Mouse (Mus musculus): ENCODE measurements around the gene Apod.

Apod gene

DNA sequence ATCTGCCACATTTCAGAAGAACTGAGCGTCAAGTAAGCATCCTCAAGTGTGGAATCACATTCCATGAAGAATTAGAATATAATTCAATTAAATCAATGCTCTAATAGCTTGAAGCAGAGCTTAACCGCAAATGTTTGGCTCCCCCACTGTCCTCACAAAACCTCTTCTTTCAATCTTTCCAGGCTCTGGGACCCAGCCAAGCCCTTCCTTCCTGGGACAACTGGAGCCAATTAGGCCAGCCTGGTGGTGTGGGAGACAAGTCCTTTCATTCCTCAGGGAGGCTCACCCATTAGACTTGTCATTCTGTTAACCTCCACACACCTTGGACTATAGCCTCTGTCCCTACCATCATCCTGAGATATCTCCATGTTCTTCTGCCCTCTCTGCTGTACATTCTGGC is 32.6 kb downstream of the Apod start:
- DNase-seq (ENCODE audit: low spot score) = no peak

DNA sequence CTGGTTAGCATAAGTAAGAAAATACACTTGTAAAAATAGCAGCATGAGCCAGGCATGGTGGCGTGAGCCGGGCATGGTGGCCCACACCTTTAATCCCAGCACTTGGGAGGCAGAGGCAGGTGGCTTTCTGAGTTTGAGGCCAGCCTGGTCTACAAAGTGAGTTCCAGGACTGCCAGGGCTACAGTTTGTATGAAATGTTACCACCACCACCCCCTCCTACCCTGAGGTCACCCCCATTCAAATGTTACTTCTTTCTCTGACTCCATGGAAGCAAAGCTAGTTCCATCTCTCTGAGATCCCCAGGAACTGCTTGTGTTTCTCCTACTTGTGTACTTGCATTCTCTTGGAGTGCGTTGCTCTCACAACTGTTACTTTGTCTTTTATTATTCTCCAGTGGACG is 34.4 kb downstream of the Apod start:
- no peak for DNase-seq (ENCODE audit: low spot score)

DNA sequence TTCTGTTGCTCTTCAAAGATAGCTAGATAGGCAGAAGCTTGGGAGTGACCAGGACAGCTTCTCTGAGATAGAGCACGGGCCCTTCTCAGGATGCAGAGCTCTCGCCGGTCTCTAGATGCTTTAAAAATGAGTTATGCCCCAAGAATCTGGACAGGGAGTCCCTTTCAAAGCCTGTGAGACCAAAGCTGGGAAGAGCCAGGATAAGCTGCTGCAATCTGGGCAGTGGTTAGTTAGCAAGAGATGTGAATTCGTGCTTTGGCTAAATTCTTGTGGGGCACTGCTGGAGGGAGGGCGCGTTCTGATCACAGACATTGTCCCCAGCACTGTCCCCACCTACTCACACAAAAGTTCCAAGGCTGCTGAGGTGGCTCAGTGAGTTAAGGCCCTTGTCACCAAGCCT is 36.0 kb downstream of the Apod start:
- DNase-seq (ENCODE audit: low spot score) = no peak

DNA sequence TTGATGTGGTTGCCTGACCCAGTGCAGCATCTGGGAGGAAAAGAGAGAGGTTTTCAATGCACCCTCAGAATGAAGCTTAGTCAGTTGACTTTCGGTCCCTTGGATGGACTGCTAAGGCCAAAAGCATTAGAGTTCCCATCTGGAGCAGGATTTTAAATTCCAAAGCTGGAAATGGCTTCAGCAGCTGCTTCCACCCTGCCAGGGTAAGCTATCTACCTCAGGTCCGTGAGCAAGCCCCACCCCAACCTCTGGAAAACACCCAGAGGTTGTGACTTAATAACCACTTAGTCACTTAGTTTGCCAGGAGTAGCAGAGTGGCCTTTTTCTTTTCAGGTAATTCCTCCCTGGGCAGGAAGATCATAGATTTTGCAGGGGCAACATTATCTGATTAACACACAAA is 36.5 kb downstream of the Apod start:
- DNase-seq (ENCODE audit: low spot score) = no peak

DNA sequence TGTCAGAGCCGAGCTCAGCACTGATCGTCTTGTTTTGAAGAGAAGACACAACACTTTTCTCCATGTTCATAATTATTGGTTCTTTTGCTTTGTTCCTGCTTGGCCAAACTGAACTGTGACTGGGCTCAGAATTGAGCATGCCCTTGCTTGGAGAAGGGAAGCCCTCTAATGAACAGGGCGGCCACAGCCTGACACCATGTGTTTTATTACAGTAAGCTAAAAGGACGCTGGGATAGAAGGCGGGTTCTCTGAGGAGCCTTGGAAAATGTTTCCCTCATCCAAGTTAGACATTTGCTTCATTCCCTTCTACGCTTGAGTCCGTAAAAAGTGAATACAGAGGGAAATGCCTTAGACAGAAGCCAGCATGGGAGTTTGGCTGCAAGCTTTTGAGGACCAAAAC is 37.6 kb downstream of the Apod start:
- no peak for DNase-seq (ENCODE audit: low spot score)

DNA sequence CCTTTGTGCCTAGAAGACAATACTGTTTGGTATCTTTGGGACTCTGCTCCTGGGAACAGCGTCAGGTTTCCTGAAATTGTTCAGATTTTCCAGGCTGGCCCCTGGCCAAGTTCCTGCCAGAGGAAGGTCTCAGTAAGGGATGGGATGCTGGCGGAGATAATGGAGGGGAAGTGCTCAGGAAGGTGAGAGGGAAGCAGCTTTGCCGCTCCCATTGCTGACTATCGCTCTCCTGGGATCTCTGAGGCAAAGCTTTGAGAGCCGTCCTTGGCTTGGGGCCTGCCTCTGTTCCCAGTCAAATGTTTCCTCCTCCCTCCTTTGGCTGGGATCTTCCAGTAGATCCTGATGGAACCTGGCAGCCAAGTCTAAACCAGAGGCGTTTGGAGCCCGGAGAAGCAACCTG is 38.1 kb downstream of the Apod start:
- no peak for DNase-seq (ENCODE audit: low spot score)

DNA sequence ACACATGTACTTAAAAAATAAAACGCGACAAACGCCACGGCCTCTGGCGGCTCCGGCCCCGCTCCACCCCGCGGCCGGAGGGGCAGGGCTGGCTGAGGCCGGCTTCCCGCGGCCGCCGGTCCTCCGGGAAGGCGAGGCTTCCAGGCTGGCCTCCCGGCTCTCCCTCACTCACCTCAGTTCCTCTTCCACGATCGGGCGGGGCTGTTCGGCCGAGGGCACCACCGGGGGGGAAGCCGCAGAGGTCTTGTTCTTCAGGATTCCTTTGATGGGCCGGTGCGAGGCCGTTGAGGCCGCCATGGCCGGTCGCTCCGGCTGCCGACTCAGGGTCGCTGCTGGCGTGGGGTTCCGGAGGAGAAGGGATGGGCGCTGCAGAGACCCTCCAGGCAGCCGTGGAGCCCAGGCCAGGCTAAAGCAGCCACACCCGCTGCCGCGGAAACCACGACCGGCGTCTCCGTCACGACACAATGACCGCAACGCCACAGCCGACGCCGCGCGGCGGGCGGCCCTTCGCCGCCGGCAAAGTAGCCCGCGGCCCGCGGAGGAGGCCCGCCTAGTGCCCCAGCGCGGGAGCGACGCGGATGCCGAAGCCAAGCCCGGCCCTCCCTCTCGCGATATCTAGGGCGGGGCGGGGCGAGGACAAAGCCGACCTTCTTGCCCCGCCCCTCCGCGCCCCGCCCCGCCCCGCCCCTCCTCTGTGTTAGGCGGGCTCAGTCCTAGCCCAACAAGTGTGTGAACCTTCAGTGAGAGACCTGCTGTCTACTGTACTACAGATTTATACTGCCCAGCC is 39.7 kb downstream of the Apod start, which contains the start of gene Ppp1r2:
Gene Ppp1r2, minus strand, starts transcription at position 604 of the 787 bp plus-strand sequence.
- DNase-seq (ENCODE audit: low spot score) = no peak

DNA sequence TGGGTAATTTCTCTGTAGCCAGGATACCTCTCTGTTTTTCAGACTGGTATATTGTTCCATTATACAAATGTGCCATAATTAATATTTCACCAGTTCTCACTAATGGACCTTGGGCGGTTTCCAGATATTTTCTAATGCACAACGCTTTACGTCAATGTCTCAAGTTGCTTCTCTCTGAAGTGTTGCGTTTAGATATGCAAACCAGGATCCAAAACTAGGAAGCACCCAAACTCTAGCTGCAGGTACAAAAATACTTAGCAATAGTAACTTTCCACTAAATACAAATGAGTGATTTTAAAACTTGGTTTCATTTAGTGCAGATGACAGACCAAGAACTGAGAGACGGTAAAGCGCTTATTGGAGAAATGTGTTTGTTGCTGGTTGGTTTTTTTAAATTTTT is 40.5 kb downstream of the Apod start:
- no peak for DNase-seq (ENCODE audit: low spot score)

DNA sequence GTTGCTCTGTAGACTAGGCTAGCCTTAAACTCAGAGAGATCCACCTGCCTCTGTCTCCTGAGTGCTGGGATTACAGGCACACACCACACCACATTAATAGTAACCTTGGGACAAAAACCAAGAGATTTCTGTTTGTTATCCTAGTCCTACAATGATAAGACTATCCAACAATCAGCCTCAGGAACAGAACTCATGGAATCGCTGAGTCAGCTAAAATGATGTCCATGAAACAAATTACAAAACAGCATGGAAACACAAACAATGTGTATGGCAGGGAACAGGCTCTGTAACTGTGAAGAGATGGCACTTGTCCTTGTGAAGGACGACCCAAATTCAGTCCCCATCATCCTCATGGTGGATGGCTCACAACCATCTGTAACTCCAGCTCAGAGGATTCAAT is 47.9 kb downstream of the Apod start:
- no peak for DNase-seq (ENCODE audit: low spot score)

DNA sequence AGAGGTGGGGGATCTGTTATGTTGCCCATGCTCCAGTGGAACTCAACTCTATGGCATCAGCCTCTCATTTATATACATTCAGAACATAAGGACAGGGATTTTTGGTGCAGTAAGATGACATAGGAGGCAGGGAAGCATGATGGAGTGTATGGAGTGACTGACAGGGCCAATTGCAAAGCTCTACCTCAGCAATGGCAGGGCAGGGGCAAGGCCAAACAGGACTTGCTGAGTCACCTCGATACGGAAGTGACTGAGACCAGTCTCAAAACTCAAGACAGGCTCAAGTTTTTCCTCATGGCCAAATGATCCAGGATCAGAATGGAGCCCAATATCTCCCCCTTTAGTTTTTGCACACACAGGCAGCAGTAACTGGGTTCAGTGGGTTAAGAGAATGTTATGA is 58.5 kb downstream of the Apod start:
- DNase-seq (ENCODE audit: low spot score) = no peak

DNA sequence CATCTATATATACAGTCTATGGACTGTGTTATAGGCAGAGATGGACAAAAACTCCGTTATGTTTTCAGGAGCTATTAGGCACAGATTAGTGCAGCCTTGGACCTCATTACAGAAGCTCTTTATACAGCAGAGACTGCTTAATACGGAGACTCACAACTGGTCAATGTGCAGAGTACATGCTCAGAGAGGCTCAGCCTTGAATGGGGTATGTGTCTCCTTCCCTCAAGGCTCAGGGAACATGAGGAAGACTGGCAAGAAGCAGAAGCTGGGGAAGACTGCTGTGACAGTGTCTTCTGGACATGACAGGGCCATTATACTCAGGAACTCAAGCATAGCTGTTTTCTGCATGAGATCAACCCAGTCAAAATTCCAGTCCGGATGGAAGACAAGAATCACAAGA is 58.9 kb downstream of the Apod start:
- DNase-seq (ENCODE audit: low spot score) = no peak

DNA sequence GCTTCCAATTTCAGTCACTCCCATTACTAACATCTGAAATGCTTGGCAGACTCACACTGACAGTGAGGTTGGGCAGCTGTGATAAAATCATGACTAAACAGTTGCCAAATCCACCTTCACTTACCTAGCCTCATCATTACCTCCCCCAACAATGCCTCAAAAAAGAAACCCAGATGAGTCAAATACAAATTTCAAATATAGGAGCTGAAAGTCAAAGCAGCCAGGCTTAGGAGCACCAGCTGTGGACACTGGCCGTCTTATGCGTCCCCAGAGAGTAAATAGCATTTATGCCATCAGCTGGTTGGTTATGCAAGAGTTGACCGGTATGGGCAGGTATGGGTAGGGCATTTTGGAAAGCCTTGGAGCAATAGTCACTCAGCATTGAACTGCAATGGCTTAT is 65.2 kb downstream of the Apod start:
- no peak for DNase-seq (ENCODE audit: low spot score)

DNA sequence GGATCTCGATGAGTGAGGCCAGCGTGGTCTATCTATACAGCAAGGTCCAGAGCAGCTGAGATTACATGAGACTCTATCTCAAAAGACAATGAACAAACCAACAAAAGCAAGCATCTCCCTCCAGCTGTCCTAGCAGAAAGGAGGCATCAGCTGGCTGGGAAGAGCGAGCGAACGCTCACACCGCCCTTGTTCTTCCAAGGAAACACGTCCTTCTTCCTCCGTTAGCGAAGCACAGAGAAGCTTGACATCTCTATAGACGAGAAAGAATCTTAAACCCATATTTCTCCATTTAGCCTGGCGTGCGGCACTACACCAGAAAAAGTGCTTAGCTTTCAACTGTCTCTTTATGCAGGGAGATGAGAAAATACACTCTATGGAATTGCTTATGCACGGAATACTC is 65.9 kb downstream of the Apod start:
- DNase-seq (ENCODE audit: low spot score) = no peak

DNA sequence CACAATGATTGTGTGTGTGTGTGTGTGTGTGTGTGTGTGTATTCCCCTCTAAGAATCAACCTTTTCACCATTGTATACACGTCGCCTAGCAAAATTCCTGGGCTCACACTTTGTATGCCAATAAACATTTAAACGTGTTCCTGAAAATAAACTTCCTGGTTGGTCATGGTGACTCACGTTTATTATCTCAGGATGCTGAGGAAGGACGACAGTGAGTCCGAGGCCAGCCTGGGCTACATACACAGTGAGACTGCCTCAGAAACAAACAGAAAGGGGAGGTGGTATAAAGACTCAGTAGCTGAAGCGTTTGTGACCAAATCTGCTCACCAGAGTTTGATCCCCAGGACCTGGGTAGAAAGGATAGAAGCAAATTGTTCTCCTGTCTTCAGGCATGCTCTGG is 67.2 kb downstream of the Apod start:
- no peak for DNase-seq (ENCODE audit: low spot score)

All from layer of hippocampus, adult 9-10 months (tissue).